In the genomic region with DNA sequence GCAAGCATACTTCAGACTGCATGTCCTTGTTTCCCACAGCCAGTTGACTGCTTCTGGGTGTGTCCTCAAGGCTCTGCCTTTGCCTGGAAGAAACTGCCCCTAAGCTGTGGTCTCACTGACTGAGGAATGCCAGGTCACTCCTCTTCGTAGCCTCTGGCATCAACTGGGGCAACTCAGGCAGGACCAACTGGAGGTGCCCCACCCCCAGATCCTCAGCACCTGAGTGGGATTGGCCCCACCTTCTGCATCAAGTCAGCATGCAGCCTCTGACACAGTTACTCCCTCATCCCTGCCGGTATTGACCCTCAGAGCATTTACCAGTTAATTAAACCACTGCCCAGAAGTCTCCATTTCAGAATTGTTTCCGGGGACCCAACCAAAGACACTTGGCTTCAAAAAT, we compare ENCODE assay signal across 15 mouse cellular contexts. TPM values are rescaled to one million over a fixed set of nuclear protein-coding genes. Genes with fewer than 3 reads are reported as not detected.
DNase-seq lines count a peak whose midpoint lies in the region; ATAC-seq and TF ChIP-seq lines count a peak whose summit lies in the region.
"Had no signal": no experiment of that assay in that cellular context is flagged by ENCODE, and none has a peak within 500 bp of the region (broad histone marks: within the 10 kb centered on the region; RNA-seq: fewer than 3 reads in every experiment).

No protein-coding gene starts in this region.

- H3K36me3 ChIP-seq in liver, embryonic 16.5 days (ENCODE audit: control insufficient read depth, insufficient read depth), result no peaks in the 10 kb centered on the region
- H3K36me3 ChIP-seq in liver, embryonic 12.5 days, result no peaks in the 10 kb centered on the region
- H3K36me3 ChIP-seq in liver, postnatal 0 days (replicated peaks; ENCODE audit: insufficient read depth, low read length), result no peaks in the 10 kb centered on the region
- H3K36me3 ChIP-seq in forebrain, embryonic 12.5 days (replicated peaks), result no peaks in the 10 kb centered on the region
- H3K36me3 ChIP-seq: embryonic facial prominence, embryonic 15.5 days had no signal

- no peak overlapping the region for H3K4me3 ChIP-seq in liver, embryonic 16.5 days (ENCODE audit: low read depth, low read length)
- H3K4me3 ChIP-seq in liver, embryonic 12.5 days, result no peak overlapping the region
- H3K4me3 ChIP-seq in liver, postnatal 0 days (ENCODE audit: low read depth, low read length), result no peak overlapping the region
- H3K4me3 ChIP-seq in forebrain, embryonic 12.5 days (replicated peaks), result no peak overlapping the region
- H3K4me3 ChIP-seq: embryonic facial prominence, embryonic 15.5 days; forebrain, embryonic 13.5 days had no signal

- no peak for TF ChIP-seq EP300 in liver, postnatal 0 days (IDR thresholded peaks at IDR 0.05; ENCODE audit: low read depth)

- no peak for ATAC-seq in liver, embryonic 16.5 days (ENCODE audit: low read depth)
- no peak for ATAC-seq in liver, embryonic 12.5 days
- no peak for ATAC-seq in liver, postnatal 0 days
- 0 out of 2 replicates have a peak, but pooled peaks have one; percentile 5 for ATAC-seq in megakaryocyte progenitor cell, adult 5-6 weeks (replicated peaks; ENCODE audit: poor library complexity)
- ATAC-seq in forebrain, embryonic 12.5 days (ENCODE audit: low FRiP score), result no peak
- ATAC-seq: forebrain, embryonic 13.5 days had no signal

- DNase-seq in liver, postnatal 0 days, result no peak
- DNase-seq in thymus, postnatal 25 days, result peak; percentile 71
- DNase-seq in layer of hippocampus, postnatal 36 days, result no peak
- DNase-seq: cerebellum, adult 11-12 months had no signal

- no peak for TF ChIP-seq CTCF in liver, postnatal 0 days (IDR thresholded peaks at IDR 0.05; ENCODE audit: low read depth)

- no peaks in the 10 kb centered on the region for H3K9me3 ChIP-seq in liver, embryonic 16.5 days (replicated peaks; ENCODE audit: control insufficient read depth, low read length)
- no peaks in the 10 kb centered on the region for H3K9me3 ChIP-seq in liver, embryonic 12.5 days (replicated peaks)
- no peaks in the 10 kb centered on the region for H3K9me3 ChIP-seq in liver, postnatal 0 days (ENCODE audit: low read length)
- no peaks in the 10 kb centered on the region for H3K9me3 ChIP-seq in forebrain, embryonic 12.5 days
- H3K9me3 ChIP-seq: embryonic facial prominence, embryonic 15.5 days; forebrain, embryonic 13.5 days had no signal

- no peak overlapping the region for H3K4me2 ChIP-seq in liver, embryonic 16.5 days (ENCODE audit: low read depth, low read length)
- H3K4me2 ChIP-seq in liver, embryonic 12.5 days, result no peak overlapping the region
- H3K4me2 ChIP-seq in liver, postnatal 0 days (ENCODE audit: low read depth, low read length), result 0 out of 2 replicates have a peak overlapping the region, but pooled peaks have one; percentile 2
- no peak overlapping the region for H3K4me2 ChIP-seq in forebrain, embryonic 12.5 days
- H3K4me2 ChIP-seq: embryonic facial prominence, embryonic 15.5 days; forebrain, embryonic 13.5 days had no signal

- H3K27me3 ChIP-seq in liver, embryonic 16.5 days (ENCODE audit: control insufficient read depth, insufficient read depth, low read depth, low read length), result no peaks in the 10 kb centered on the region
- H3K27me3 ChIP-seq in liver, embryonic 12.5 days (replicated peaks), result no peaks in the 10 kb centered on the region
- H3K27me3 ChIP-seq in liver, postnatal 0 days (ENCODE audit: insufficient read depth, low read length), result no peaks in the 10 kb centered on the region
- H3K27me3 ChIP-seq in forebrain, embryonic 12.5 days, result no peaks in the 10 kb centered on the region
- H3K27me3 ChIP-seq: CH12.LX; embryonic facial prominence, embryonic 15.5 days; forebrain, embryonic 13.5 days had no signal

- H3K27ac ChIP-seq in liver, embryonic 16.5 days (ENCODE audit: low read length), result peak overlapping the region; percentile 67
- H3K27ac ChIP-seq in liver, embryonic 12.5 days, result no peak overlapping the region; the same call in 1 of the 2 replicates
- H3K27ac ChIP-seq in liver, postnatal 0 days (ENCODE audit: low read depth), result peak overlapping the region; percentile 76
- H3K27ac ChIP-seq in forebrain, embryonic 12.5 days, result no peak overlapping the region
- H3K27ac ChIP-seq: embryonic facial prominence, embryonic 15.5 days; forebrain, embryonic 13.5 days; kidney, postnatal 0 days had no signal

- H3K9ac ChIP-seq in liver, embryonic 16.5 days (ENCODE audit: low read depth, low read length), result no peak overlapping the region
- no peak overlapping the region for H3K9ac ChIP-seq in liver, embryonic 12.5 days
- H3K9ac ChIP-seq in liver, postnatal 0 days (replicated peaks), result peak overlapping the region; percentile 30; the same call in 1 of the 2 replicates
- H3K9ac ChIP-seq in forebrain, embryonic 12.5 days, result no peak overlapping the region
- H3K9ac ChIP-seq: embryonic facial prominence, embryonic 15.5 days; forebrain, embryonic 13.5 days had no signal

- no peaks in the 10 kb centered on the region; the same call in 1 of the 2 replicates for H3K4me1 ChIP-seq in liver, embryonic 16.5 days (ENCODE audit: control insufficient read depth, low read depth, low read length)
- H3K4me1 ChIP-seq in liver, embryonic 12.5 days, result peaks cover 11% of the 10 kb centered on the region
- H3K4me1 ChIP-seq in liver, postnatal 0 days (ENCODE audit: insufficient read depth), result peaks cover 6% of the 10 kb centered on the region; the same call in 1 of the 2 replicates
- no peaks in the 10 kb centered on the region for H3K4me1 ChIP-seq in forebrain, embryonic 12.5 days
- H3K4me1 ChIP-seq: embryonic facial prominence, embryonic 15.5 days; forebrain, embryonic 13.5 days had no signal

- WGBS in liver, embryonic 16.5 days (ENCODE audit: insufficient replicate concordance), result 29% methylated on average over 3 of the region's 3 CpGs
- 54% methylated on average over 3 of the region's 3 CpGs for WGBS in liver, embryonic 12.5 days (ENCODE audit: insufficient replicate concordance)
- WGBS in liver, postnatal 0 days (ENCODE audit: insufficient replicate concordance), result 38% methylated on average over 3 of the region's 3 CpGs
- 78% methylated on average over 3 of the region's 3 CpGs for WGBS in forebrain, embryonic 12.5 days

RNA-seq across cellular contexts. Expression of a gene that starts 21.1 kb away (rescaled TPM):
- polyA plus RNA-seq in liver, embryonic 16.5 days (2015; fragmentation: Nextera tagmentation; extraction: Ambion mirVana), result 0.07 TPM in 1 of 2 replicates, not detected in the other
- polyA plus RNA-seq in liver, embryonic 12.5 days (2016; fragmentation: Nextera tagmentation; extraction: Ambion mirVana), result 0.33 and 0.37 TPM in 2 replicates
- 0.08 and 0.13 TPM in 2 replicates for polyA plus RNA-seq in liver, postnatal 0 days (2015; fragmentation: Nextera tagmentation; extraction: Ambion mirVana)
- 0.25 TPM in 1 of 2 replicates, not detected in the other for total RNA-seq in megakaryocyte progenitor cell, adult 5-6 weeks (2015)
- 0.14 and 0.67 TPM in 2 replicates for total RNA-seq in megakaryocyte progenitor cell, adult 5-6 weeks (2017)
- not detected in 2 replicates for polyA plus RNA-seq in forebrain, embryonic 12.5 days (2016; fragmentation: Nextera tagmentation; extraction: Ambion mirVana)
- not detected for total RNA-seq in layer of hippocampus, postnatal 36 days (2021)
- total RNA-seq: CH12.LX; gastrocnemius, adult 18-20 months; heart, adult 8-10 months; megakaryocyte-erythroid progenitor cell, adult 5-6 weeks had no signal
- polyA plus RNA-seq: forebrain, embryonic 13.5 days had no signal

Comparison
In these comparisons a context has a peak if more than half of its experiments do, and no peak if none do; other contexts are left out.
1. H3K27ac ChIP-seq: peak in liver, embryonic 16.5 days (single experiment) and liver, postnatal 0 days (single experiment); none in liver, embryonic 12.5 days (single experiment) and forebrain, embryonic 12.5 days (single experiment).